Mouse (Mus musculus) hindbrain, embryonic 12.5 days (tissue): ENCODE results near the gene Tmem254c. TPM values are rescaled to one million over a fixed set of nuclear protein-coding genes. Genes with fewer than 3 reads are reported as not detected.
"Not testable (repeated sequence)": the region's sequence is repeated elsewhere in the genome, so short reads cannot be mapped to it uniquely, and the experiment has no call there.

Source experiments
- ATAC-seq: fragments of 200-750 bp; cut with Nextera tagmentation; 2 replicates; pipeline ENCODE4 v1.8.0; 2017; ENCODE audit warnings: moderate TSS enrichment; ENCODE audit not compliant: low FRiP score
- H3K27ac ChIP-seq: fragments of 300-500 bp; sonication (generic); 2 replicates; pipeline ENCODE4 v1.5.1; 2016; ENCODE audit warnings: mild to moderate bottlenecking
- H3K27me3 ChIP-seq: fragments of 300-500 bp; sonication (generic); 2 replicates; pipeline ENCODE4 v1.6.1; 2016; ENCODE audit warnings: mild to moderate bottlenecking
- H3K36me3 ChIP-seq: fragments of 300-500 bp; sonication (generic); 2 replicates; pipeline ENCODE4 v1.6.1; 2016; ENCODE audit warnings: mild to moderate bottlenecking
- H3K4me1 ChIP-seq: fragments of 300-500 bp; sonication (generic); 2 replicates; pipeline ENCODE4 v1.6.1; 2016
- H3K4me2 ChIP-seq: fragments of 300-500 bp; sonication (generic); replicated peaks from 2 replicates; pipeline ENCODE4 v1.6.1; 2016; ENCODE audit warnings: mild to moderate bottlenecking
- H3K4me3 ChIP-seq: fragments of 300-500 bp; sonication (generic); 2 replicates; pipeline ENCODE4 v1.5.1; 2016; ENCODE audit warnings: mild to moderate bottlenecking
- H3K9ac ChIP-seq: fragments of 300-500 bp; sonication (generic); 2 replicates; pipeline ENCODE4 v1.6.1; 2016; ENCODE audit warnings: mild to moderate bottlenecking, moderate library complexity
- H3K9me3 ChIP-seq: fragments of 300-500 bp; sonication (generic); replicated peaks from 2 replicates; pipeline ENCODE4 v1.6.1; 2016; ENCODE audit warnings: mild to moderate bottlenecking
- WGBS: fragments of 180-500 bp; shearing (Covaris S2); methylation state at CpG from one replicate; pipeline ENCODE4 v1.1.7; 2016; 5-methylcytosine and 5-hydroxymethylcytosine counted together
- polyA plus RNA-seq: library from polyadenylated mRNA; unstranded; fragments of >200 nt; fragmentation: Nextera tagmentation; extraction: Ambion mirVana; gene quantifications from 2 replicates; pipeline ENCODE4 v1.2.1, GENCODE M21; 2016

Tmem254c gene
- 16.0 and 26.0 TPM in 2 replicates for polyA plus RNA-seq

DNA sequence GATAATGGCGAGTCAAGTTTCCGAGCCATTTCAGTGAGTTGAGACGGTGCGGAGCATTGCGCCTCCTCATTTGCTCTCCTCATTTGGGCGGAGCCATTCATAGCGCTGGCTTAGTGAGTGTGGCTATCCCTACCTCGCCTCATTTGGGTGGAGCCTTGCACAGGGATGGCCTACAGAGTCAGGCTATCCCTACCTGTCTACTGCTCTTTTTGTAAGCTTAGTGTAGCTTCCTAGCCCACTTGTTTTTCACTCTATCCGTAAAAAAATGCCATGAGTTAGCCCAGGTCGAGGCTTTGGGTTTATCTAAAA lies at the start of gene Tmem254c:
TSS of gene Tmem254c (minus strand) at position 31 of the 309 bp plus-strand sequence.
- H3K27me3 ChIP-seq, H3K9me3 ChIP-seq, H3K4me3 ChIP-seq, H3K9ac ChIP-seq, H3K4me1 ChIP-seq, H3K4me2 ChIP-seq, H3K36me3 ChIP-seq, H3K27ac ChIP-seq: not testable (repeated sequence)
- 0 out of 2 replicates have a peak, but pooled peaks have one; percentile 63 for ATAC-seq
- WGBS, result no CpG with 5 or more reads among the region's 10 CpGs

DNA sequence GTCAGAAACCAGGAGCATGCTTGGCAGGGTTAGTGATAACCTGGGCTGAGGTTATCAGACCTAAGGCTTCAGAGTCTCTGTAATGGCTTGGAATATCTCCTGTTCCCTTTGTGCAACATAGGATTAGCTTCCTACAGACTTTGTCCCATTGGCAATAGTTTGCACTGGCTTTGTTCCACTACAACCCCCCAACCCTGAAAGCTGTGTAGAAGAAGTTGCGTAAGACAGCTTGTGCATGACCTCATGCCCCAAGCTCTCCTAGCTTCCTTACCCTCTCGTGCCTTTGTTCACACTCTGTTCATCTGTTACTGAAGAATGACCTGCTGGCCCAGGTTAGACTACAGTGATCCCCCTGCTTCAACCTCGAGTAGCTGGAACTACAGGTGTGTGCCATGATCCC lies 30.5 kb upstream of the Tmem254c start:
- not testable (repeated sequence) for H3K27me3 ChIP-seq, ATAC-seq, H3K27ac ChIP-seq, H3K36me3 ChIP-seq, H3K4me3 ChIP-seq, H3K9ac ChIP-seq, H3K4me1 ChIP-seq, H3K9me3 ChIP-seq, H3K4me2 ChIP-seq
- WGBS, result no CpG with 5 or more reads among the region's 3 CpGs

DNA sequence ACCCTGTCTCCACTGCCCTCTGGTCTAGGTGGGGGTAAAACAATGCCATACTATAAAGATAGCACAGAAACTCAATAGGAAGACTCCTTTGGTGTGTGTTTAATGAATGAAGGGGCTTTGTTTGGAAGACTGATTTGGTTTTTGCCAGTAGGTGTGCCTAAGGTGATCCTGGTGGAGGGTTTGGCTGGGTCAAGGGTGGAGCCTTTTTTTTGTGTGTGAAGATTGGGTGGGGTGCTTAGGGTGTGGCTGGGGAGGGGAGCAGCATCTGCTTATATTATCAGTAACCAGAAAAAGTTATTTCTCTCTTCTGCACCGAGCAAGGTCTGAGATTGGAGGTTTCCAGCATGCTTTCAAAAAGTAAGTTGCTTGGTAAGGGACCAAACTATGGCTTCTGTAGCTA lies 14.8 kb upstream of the Tmem254c start, which contains the start of gene Cphx3:
TSS of gene Cphx3 (plus strand) at position 301 of the 400 bp plus-strand sequence.
- not testable (repeated sequence) for H3K4me1 ChIP-seq, H3K27ac ChIP-seq, ATAC-seq, H3K4me2 ChIP-seq, H3K9ac ChIP-seq, H3K9me3 ChIP-seq, H3K4me3 ChIP-seq, H3K36me3 ChIP-seq, H3K27me3 ChIP-seq
- WGBS, result no CpG with 5 or more reads among the region's 1 CpGs

DNA sequence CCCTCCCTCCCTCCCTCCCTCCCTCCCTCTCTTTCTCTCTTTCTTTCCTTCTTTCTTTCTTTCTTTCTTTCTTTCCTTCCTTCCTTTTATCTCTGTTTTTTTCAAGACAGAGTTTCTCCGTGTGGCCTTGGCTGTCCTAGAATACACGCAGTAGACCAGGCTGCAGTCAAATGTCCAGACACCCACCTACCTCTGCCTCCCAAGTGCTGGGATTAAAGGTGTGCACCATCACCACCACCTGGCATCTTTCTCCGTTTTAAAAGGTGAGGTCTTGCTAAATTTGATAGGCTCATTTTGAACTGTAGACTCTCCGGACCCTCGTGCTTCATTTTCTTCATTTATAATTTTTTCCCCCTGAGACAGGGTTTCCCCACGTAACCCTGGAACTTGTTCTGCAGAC lies 14.1 kb upstream of the Tmem254c start, which contains the start of gene Cphx2:
TSS of gene Cphx2 (plus strand) at position 301 of the 400 bp plus-strand sequence.
- not testable (repeated sequence) for H3K4me1 ChIP-seq, ATAC-seq, H3K27me3 ChIP-seq, H3K4me2 ChIP-seq, H3K27ac ChIP-seq, H3K4me3 ChIP-seq, H3K36me3 ChIP-seq, H3K9me3 ChIP-seq, H3K9ac ChIP-seq
- no CpG with 5 or more reads among the region's 6 CpGs for WGBS

DNA sequence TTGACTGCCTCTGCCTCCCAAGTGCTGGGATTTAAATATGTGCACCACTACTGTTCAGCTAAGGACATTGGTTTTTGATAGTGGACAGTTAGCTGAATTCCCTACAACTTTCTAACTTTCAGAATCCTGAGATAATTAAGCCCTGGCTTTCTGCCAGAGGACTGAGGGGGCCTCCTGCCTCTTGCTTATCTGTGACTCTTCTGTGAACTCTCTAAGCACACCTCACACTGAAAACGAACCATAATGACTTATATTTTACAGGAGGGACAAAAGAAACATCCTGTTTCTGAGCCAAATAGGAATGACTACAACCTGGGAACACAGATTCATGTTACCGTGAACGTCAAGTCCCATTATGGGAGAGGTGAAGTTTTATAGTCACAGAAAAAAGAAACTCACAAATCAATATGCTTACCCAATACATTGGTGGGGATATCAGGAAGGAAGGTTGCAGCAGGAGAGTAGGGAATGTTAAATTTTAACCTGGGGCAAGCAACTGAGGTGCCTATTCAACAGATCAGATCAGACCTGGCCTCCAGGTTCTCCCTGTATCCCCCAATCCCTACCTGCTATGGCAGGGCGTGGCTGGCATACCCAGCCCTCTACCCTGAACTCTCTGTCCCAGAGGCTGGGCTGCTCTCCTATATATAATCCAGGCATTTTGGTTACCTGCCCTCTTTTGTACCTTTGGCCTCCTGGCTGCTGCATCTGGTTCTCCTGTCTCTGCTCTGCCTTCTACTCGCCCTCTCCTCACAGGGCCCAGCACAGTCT lies 9.7 kb upstream of the Tmem254c start:
- not testable (repeated sequence) for H3K27me3 ChIP-seq, H3K36me3 ChIP-seq, H3K4me1 ChIP-seq, H3K27ac ChIP-seq, H3K4me3 ChIP-seq, H3K4me2 ChIP-seq, H3K9ac ChIP-seq, H3K9me3 ChIP-seq, ATAC-seq
- WGBS, result no CpG with 5 or more reads among the region's 5 CpGs

DNA sequence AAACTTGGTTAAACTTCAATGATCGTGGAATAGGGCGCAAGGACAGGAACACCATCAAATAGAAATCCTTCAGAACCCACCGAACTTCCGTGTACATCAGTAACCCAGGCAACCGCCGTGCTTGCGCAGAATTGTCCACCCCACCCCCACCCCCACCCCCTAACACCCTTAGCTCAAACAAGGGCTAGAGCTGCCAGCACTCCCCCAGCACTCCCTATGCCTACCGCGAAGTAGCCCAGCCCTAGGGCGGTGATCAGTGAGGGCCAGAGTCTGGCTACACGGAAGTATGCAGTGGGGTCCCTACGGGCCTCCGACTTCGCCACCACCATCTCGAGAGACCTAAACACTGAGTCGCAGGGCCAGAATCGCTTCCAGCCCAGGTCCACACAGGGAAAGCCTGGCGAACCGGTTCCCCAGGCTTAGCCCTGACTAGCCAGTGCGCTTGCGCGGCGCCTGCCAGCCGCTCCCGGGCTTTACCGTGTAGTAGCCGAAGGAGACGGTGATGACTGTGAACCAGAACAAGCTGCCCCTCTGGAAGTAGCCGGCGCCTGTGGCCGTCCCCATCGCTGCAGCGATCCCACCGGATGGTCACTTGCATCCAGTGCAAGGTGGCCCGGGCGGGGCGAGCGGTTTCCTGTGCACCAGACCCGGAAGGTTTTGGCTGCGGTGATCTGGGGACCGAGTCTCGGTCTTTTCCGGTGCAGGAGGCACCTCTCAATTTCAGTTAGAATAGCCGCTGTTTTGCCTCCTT lies 406 bp downstream of the Tmem254c start:
- H3K27ac ChIP-seq, H3K9ac ChIP-seq, H3K4me1 ChIP-seq, H3K27me3 ChIP-seq, H3K36me3 ChIP-seq, H3K4me3 ChIP-seq, H3K9me3 ChIP-seq, H3K4me2 ChIP-seq: not testable (repeated sequence)
- no CpG with 5 or more reads among the region's 44 CpGs for WGBS
- ATAC-seq, result peak; percentile 77

DNA sequence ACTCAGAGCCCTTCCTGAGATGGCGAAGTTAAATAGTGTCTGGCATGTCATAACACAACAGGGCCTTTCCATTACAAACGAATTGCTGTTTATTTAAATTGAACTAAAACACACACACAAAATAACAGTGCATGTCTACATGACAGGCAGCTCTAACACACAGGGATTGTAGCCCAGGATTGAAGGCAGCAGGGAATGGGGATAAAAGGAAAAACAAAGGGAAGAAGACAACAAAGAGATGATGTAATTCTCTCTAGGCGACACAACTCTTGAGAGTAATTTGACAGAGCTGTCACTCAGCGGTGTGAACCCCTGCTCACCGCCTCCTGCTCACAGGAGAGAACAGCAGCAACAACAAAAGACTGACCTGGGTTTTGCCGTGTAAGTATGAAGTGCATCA lies 7.8 kb downstream of the Tmem254c start:
- H3K27ac ChIP-seq, ATAC-seq: not testable (repeated sequence)
- no CpG with 5 or more reads among the region's 6 CpGs for WGBS

DNA sequence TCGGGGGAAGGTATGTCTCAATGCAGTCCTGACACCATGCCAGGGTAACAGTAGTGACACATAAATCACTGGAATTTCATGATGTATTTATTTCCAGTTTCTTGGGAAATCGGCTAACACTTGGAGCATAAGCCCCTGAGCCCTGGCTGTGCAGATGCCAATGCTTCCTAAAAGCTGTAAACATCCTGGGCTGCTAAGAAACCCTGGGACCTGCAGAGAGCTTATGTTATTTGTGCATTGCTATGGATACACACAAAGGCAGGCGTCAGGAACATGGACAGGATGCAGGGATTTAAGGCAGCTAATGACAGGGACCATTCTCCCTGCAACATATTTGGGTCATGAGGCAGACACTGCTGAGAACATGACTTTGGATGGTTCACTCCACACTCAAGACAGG lies 9.0 kb downstream of the Tmem254c start:
- not testable (repeated sequence) for H3K27me3 ChIP-seq, ATAC-seq, H3K9me3 ChIP-seq, H3K4me3 ChIP-seq, H3K27ac ChIP-seq, H3K4me1 ChIP-seq, H3K4me2 ChIP-seq, H3K9ac ChIP-seq, H3K36me3 ChIP-seq
- WGBS, result no CpG with 5 or more reads among the region's 3 CpGs

More for the DNA sequence above, 7.8 kb downstream of the Tmem254c start:
- not testable (repeated sequence) for H3K4me3 ChIP-seq, H3K9ac ChIP-seq, H3K36me3 ChIP-seq, H3K9me3 ChIP-seq, H3K4me2 ChIP-seq, H3K27me3 ChIP-seq, H3K4me1 ChIP-seq

DNA sequence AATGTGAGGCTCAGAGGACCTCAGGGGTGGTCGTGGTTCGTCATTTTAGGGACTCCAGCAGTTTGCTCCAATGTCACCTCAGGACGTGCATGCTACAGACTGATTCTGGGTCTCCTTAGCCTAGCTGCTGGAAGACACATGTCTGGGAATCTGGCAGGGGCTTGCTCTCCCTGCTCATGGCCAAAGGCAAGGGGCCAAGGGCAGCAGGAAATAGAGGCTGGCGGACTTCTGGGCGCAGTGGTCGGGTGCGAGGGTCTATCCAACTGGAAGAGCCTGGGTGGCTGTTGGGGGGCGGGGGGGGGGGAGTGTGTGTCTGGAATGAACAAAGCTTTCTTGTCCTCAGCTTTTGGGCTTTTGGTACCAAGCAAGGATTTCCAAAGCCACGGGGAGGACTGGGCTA lies 18.4 kb downstream of the Tmem254c start:
- H3K27me3 ChIP-seq, H3K9me3 ChIP-seq: not testable (repeated sequence)

DNA sequence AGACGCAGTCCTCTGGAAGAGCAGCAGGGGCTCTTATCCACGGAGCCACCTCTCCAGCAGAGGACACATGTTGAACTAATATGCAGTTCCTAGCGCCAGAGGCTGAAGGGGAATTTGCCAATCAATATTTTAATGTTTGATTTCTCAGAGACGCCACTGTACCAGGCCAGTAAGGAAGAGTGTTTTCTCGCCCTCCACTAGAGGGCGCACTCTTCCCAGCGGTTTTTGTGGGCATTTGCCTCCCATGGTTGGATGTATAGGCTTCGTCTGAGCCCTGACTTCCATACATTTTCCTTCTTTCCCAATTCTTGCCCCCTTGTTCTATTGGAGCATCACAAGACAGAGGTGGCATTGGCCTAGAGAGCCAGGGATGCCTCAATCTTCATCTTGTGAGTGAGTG lies 20.1 kb downstream of the Tmem254c start:
- not testable (repeated sequence) for H3K27ac ChIP-seq, H3K27me3 ChIP-seq, H3K36me3 ChIP-seq, H3K9ac ChIP-seq, H3K9me3 ChIP-seq, H3K4me1 ChIP-seq, ATAC-seq, H3K4me3 ChIP-seq, H3K4me2 ChIP-seq
- no CpG with 5 or more reads among the region's 8 CpGs for WGBS

More for the DNA sequence above, 18.4 kb downstream of the Tmem254c start:
- no CpG with 5 or more reads among the region's 9 CpGs for WGBS
- not testable (repeated sequence) for H3K27ac ChIP-seq, H3K36me3 ChIP-seq, H3K4me1 ChIP-seq, H3K4me2 ChIP-seq, H3K9ac ChIP-seq, ATAC-seq, H3K4me3 ChIP-seq

DNA sequence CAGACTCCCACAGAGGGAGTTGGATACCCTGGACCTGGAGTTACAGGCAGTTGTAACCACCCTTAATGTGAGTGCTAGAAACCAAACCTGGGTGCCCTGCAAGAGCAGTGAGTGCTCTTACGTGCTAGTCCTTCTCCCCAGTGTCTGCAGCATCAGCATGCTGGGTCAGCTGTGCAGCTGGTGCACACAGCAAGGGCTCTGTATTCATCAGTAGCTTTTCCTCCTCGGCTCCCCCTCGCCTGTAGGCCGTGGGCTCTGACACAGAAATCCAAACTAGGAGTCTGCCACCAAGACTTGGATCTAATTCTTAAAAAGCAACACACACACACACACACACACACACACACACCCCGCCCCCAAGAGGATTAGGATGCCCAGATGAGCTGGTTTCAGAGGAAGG lies 22.1 kb downstream of the Tmem254c start:
- ATAC-seq, H3K4me3 ChIP-seq, H3K9ac ChIP-seq, H3K27me3 ChIP-seq, H3K9me3 ChIP-seq, H3K36me3 ChIP-seq, H3K4me2 ChIP-seq, H3K27ac ChIP-seq, H3K4me1 ChIP-seq: not testable (repeated sequence)
- no CpG with 5 or more reads among the region's 5 CpGs for WGBS

DNA sequence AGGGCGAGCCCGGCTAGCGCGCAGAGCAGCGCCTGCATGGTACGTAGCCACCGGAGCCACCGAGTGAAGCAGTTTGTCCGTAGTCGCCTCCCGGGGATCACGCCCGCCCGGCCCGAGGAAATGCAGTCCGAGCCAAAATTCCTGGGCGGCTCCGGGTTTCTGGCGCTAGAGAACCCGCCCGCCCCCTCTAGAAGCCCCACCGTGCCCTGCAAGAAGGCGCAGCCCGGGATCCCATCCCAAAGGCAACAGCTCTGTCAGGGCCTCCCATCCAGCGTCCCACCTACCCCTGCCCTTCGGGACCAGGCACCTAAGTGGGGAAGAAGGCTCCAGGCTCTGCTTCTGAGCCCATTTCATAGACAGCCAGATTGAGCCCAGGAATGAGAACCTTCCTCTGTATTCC lies 24.5 kb downstream of the Tmem254c start, which contains the start of gene Gm9780:
TSS of gene Gm9780 (minus strand) at position 101 of the 400 bp plus-strand sequence.
- not testable (repeated sequence) for H3K27me3 ChIP-seq, H3K4me1 ChIP-seq, H3K36me3 ChIP-seq, H3K4me2 ChIP-seq, H3K27ac ChIP-seq, H3K9ac ChIP-seq, ATAC-seq, H3K4me3 ChIP-seq, H3K9me3 ChIP-seq
- WGBS, result no CpG with 5 or more reads among the region's 26 CpGs

DNA sequence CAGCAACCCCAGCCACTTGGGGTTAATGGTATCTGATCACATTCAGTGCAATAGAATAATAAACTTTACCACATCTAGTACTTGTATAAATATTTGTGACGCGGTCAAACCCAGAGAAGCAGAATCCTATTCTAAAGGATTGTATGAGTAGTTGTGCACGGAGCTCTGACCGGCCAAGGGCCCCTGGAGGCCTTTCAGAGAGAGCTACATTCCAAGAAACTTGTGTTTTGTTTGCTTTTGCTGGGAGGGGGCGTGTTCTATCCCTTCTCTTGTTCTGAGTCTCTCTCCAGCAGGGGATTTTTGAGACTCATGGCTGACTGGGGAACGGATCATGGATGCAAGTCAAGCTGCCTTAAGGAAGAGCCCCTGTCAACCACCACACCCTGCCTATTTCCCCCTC lies 31.7 kb downstream of the Tmem254c start:
- not testable (repeated sequence) for H3K4me3 ChIP-seq, H3K36me3 ChIP-seq, H3K9me3 ChIP-seq, H3K4me2 ChIP-seq, H3K27me3 ChIP-seq, H3K4me1 ChIP-seq, H3K27ac ChIP-seq, ATAC-seq, H3K9ac ChIP-seq
- no CpG with 5 or more reads among the region's 6 CpGs for WGBS
